Mouse (Mus musculus) CH12F3 (cell line): ENCODE data around the gene Rasgef1b.

ENCODE experiments used
- in situ Hi-C: fragments of 300-500 bp; cut with MboI; formaldehyde crosslinking; loops from 2 replicates; pipeline ENCODE4 v1.14.3; 2020; ENCODE audit warnings: low sequenced_read_pairs

The Rasgef1b gene

DNA sequence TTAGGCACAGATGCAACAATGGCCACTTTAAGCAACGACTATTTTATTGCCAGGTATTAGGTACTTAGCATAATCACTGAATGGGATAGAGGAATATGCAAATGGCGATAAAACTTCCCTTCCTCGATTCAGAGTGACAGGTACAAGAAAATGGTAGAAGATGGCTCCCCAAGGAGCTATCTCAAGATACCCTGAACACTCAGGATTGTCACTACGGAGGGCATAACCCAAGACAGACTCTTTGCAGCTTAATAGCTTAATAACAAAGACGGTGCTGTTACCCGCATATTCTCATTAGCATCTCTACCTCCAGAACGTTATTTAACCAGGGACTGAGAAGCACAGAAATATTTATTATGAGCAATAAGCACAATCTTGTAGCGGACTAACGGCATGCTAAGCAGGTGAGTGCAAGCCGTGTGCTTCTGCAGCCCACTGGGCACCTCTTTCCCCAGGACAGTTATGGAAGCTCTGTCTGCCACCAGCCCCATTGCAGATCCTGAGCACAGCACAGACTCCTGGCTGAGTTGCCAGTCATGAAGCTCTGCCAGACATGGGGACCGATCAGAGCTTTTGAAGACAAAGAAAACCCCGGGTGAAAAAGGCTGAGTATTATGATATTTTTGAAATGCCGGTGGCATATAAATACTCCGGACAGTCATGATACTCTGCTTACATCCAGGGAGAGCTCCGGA, 122.6 kb downstream of the Rasgef1b start:
- in situ Hi-C loops: no loop called here

DNA sequence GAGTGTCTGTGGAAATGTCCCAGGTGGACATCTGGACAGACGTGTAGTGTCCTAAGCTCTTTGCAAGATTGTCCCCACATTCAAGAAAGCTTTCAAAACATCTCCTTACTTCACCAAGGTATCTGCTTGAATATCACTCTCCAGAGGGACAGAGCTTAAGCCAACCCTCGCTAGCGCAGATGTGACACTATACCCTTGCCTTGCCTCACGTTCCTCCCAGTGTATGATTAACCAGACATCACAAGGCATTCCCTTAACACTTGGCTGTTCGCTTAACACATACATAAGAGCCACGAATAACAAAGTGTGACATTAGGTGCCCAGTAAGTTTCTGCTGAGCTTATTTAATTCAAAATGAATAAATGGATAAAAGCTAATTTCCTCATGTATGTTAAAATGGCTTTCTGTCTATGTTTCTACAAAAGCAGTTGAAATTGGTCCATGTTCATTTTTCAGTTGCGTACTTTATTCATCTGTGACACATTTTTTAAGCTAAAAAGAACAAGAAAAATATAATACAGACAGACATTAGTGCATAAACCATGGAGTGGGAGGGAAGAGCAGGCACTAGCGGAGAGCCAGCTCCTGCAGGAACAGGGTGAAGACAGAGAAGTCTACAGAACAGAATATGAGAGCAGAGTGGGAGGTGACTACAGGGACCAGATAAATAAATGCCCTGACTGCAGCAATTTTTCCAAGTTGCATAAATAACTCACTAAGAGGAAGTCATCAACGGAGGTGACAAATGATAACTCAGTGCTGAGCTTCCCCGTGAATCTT, 126.4 kb downstream of the Rasgef1b start:
- in situ Hi-C loops: no loop called here

DNA sequence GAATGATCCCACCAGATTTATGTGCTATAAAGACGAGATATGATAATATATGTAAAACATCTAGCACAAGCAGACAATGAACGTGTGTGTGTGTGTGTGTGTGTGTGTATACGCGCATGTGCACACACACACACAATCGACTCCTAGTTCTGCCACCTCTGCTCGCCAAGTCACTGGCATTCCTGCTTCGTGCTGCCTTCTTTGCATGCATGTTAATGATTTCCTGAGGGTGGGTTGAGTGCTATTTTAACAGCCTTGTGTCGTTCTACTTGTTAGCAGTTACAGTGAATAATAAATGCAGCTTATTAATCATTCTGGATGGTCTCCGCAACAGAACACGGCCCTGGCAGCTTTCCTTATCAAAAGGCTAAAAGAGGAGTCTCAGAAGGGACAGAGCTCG, 129.5 kb downstream of the Rasgef1b start:
- in situ Hi-C loops: no loop called here

DNA sequence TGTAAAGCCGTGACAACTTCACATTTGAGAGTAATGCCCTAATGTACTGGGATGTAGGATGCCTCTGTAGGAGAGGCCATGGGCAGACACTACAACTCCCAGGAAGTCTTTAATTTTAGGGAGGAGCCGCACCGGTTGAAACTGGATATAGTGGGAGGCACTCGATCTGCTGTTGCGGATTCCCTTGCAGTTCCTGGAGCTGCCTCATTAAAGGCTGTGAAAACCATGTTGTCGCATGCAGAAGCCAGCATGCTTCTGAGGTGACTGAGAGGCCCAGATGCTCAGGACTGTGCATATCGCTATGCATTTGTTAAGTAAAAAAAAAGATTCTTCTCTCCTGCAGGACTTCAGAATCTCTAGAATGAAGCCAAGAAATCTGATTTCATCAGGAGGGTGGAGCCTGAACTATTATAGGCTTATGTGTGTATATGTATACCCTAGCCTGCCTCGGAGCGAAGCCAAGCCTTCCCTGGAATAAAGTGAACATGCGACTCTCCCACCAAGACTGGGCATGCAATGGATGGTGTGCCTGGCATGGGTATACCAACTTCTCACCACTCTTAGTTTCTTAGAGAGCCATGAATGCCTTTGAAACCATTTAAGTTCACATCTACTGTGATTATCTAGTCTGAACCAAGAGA, 130.3 kb downstream of the Rasgef1b start:
- in situ Hi-C loops: no loop called here

DNA sequence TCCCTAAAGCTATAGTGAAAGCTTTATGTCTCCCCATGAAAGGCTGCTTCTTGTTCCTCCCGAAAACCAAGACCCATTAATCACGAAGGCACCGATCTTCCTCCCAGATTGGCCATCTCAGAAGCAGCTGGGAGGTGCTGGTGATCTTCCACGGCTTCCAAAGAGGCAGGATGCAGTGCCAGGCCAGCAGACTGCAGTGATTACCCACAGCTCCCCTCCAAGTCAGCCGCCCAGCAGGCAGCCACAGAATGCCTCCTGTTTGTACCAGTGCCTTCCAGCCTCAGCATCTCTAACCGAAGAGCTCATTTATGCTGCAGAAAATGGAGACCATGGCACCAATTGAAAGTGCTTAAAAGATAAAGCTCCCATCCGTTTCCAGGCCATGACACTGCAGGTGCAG, 131.2 kb downstream of the Rasgef1b start:
- in situ Hi-C loops: no loop called here

DNA sequence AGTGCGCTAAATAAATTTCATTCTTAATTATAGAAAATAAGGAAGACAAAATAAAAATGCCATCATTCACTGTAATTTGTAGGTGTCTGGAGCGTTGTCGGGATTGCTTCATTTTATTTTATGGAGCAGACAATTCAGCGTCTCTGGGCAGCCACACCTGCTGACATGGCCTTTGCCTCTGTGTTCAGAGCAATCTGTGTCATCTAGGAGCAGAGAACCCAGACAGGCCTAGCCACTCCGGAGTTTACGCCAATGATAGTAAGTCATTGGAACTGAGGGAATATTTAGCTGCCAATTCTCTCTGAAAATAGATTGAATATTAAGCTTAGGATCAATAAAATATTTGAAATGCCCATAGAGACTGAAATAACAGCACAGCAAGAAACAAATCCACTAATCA, 137.5 kb downstream of the Rasgef1b start:
- in situ Hi-C loops: no loop called here

DNA sequence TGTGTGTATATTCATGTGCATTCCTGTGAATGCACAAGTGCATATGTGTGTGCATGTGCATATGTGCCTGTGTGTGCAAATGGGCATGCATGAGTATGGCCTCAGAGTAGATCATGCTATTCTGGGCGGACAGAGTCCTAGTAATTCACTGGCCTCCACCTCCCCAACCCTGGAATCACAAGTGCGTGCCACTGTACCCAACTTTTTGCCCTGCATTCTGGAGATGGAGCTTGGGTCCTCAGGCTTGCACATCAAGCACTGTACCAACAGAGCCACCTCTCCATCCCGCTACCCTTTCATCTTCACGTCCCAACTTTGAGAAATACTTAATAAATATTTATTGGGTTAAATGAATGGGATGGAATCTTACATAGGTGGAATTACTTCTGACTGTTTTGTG, 138.3 kb downstream of the Rasgef1b start:
- in situ Hi-C loops: no loop called here

DNA sequence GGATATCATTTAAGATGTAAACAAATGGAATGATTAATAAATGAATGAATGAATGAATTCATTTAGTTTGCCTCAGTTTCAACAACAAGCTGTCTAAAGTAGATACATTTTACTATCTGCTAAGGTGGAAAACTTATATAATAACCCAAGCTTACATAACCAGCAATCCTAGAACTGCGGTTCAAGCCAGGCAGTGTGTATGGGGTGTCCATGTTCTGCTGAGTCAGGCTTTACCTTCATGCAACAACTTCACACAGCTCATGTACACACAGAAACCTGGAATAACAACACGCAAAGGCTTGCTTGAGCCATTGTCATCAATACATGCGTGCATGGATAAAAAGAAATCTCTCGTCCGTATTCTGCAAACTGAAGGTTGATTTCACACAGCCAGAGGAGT, 140.9 kb downstream of the Rasgef1b start:
- in situ Hi-C loops: no loop called here

DNA sequence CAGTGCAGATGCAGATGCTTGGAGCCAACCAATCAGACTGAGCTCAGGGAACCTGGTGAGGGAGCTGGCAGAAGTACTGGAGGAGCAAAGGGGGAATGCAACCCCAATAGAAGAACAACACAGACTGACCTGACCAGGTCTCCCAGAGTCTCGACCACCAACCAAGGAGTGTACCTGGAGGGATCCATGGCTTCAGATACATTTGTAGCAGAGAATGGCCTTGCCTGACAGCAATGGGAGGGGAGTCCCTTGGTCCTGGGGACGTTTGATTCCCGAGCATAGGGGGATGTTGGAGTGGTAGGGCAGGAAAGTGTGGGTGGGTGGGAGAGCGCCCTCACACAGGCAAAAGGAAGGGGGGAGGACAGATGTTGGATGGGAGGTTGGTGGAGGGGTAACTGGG, 141.3 kb downstream of the Rasgef1b start:
- in situ Hi-C loops: no loop called here

DNA sequence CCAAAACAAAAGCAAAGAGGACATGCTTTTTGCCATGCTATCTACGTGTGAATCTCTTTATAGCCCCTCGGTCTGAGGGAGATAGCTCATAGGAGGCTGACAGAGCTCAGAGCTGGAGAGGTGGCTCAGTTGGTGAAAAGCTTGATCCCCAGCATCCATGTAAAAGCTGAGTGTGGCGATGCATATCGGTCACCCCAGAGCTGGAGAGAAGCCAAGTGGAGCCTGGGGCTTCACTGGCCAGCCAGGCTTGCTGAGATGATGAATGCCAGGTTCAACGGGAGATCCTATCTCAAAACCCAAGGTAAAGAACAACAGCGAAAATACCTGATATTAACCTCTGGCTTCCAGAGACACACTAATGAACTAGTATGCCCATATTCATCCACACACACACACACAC, 142.6 kb downstream of the Rasgef1b start:
- in situ Hi-C loops: no loop called here

DNA sequence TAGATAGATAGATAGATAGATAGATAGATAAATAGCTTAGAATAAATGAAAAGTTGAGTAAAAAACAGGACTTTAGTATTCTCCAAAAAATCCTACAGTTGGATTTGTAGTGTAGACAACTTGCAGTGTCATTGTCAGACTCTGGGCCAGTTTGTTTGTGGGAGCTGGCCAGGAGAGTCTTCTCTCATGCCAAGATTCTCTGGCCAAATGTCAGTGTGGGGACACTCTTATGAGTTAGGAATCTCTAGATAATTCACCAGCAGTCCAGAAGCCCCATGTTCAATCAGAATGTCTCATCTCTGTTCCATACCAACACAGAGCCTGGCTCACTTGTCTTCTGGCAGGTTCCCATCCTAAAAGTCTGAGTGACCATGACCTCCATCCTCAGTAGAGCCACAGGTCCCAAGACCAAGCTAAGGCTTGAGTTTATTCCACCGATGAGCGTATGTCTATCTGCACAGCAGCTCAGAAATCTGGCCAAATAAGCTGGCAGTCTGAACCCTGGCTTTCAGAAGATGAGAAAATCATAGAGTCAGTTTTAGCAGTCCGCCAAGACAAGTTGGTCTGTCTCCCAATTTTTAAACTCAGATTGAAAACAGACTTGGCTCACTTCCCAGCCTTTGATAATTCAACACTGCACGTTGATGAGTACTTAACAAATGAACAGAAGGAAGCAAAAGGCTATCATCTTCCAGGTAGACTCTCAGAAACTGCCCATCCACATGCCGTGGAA, 143.5 kb downstream of the Rasgef1b start:
- in situ Hi-C loops: no loop called here

DNA sequence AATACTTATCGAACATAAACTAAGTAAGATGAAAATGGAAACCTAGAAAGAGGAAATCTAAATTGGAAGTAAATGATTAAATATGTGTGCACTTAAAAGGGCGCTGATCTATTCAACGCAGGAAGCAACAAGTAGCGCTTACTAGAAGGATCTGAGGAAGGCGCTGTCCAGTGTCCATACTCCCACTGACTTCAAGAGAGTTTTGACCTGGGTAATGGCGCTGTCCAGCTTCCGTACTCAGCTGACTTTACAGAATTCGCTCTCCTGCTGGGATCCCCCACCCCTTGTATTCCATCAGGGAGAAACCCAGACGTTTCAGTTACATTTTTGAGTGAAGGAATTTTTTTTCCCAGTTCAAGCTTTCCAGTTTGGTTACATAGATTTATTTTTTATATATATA, 144.6 kb downstream of the Rasgef1b start:
- in situ Hi-C loops: no loop called here

DNA sequence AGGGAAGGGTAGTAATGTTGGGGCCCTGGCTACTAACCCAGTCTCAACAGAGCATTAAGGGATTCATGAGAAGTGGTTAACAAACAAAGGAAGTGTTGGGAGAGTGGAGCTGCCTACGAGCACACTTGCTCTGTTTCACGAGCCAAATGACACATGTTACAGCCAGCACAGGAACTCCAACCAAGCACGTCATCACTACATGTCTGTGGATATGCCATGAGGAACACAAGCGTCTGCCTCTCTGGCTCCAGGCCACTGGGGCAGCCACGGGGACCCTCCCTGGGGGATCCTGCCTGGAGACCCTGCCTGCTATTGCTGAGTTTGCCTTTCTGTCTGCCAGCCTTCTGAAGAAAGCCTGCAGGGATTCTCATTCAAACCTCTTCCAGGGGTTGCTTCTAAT, 146.8 kb downstream of the Rasgef1b start:
- in situ Hi-C loops: no loop called here

DNA sequence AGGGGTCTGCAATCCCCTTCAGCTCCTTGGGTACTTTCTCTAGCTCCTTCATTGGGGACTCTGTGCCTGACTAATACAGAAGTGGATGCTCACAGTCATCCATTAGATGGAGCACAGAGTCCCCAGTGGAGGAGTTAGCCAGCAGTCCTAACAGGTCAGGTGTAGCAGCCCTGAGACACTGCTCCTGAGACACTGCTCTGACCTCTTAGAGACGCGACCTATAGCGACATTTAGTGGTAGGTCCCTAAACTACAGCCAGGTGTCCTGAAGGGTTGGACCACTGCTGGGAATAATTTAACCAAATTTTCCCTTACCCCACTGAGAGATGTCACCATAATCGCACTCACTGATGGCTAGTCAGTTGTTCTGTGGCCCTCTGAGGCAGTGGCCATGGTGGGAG, 150.2 kb downstream of the Rasgef1b start:
- in situ Hi-C loops: no loop called here

DNA sequence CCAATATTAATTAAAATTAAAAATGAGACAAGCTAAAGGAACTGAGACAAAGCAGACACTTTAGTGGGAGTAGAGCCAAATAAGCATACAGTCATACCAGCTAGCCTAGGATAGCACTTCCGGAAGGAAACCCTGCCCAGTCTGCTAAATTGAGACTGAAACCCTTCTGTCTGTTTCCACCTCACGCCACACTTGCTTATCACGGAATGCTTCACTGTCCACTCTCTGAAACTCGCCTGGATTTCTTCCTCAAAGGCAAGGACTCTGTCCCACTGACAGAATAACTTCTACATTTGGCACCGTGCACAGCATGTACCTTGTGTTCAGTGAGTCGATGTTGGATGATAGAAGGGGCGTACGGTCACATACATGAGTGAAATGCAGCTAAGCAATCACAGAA, 153.0 kb downstream of the Rasgef1b start:
- in situ Hi-C loops: no loop called here

DNA sequence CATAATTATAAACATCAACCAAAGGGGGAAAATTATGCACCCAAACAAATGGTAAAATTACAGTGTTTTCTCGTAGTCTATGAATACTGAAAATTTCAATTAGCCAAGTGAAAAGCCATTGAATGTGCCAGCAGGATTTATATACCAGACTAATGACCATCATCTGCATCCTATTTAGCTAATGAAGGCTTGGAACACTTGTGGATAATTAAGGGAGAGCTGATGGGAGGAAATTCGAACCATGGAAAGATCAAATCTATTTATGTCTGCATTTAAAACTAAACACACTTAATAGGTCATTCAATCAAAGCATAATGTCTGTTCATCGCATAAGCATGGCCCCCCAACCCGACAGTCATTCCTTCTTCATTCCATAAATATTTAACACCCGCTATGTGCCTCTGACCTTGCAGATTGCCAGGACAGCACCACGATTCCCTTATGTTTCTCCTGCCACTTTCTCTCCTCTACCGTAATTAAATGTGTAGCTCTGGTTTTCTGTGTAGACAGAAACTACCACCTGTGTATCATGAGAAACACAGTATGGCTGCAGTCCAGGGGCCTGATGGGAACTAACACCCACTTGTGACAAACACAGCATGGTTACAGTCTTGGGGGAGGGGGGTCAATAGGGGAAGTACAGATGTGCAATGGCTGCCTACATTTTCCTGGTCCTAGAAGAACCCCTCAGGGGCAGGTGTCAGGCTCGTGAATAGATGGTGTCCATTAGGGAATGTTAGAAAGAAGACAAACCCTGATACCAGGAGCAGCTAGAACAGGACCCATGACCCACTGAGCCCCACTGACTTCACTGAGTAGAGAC, 164.2 kb downstream of the Rasgef1b start:
- in situ Hi-C loops: loop anchor here (25.0 kb wide), 1 partner anchor 302 kb away; no protein-coding TSS in a partner anchor

DNA sequence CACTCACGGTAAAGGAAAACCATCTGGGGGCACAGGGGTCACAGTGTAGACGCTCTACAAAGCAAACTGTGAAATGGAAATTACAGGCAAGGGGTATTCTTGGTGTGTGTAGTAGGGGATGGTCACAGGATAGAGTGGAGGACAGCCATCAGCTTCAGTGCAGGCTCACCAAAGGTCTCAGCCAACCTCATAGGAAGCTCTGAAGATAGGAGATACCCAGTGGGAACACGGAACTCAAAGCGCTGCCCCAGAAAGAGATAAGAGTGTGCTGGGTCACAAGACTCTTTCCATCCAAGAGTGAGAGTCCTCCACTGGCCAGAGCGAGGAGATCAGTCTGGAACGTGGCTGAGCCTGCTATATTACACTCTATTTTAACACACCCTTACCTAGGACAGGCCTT, 166.8 kb downstream of the Rasgef1b start:
- in situ Hi-C loops: loop anchor here (25.0 kb wide), 1 partner anchor 300 kb away; no protein-coding TSS in a partner anchor

DNA sequence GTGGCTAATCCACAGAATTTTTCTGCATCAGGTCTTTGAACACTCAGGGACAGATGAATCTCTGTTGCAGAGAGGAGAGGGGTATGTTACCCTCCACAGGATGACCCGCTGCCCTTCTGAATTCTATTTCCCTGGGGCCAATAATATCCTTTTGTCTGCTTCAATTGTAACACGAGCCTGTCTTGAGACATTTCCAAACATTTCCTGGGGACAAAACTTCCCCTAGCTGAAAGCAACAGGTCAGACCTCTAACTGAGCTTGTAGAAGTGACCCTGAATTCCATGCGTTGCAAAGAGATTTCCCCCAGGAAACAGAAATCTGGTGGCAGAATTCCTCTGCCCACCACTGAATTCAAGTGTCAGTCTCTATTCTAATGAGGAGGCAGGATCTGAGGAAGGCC, 169.1 kb downstream of the Rasgef1b start:
- in situ Hi-C loops: loop anchor here (25.0 kb wide), 1 partner anchor 298 kb away; no protein-coding TSS in a partner anchor

DNA sequence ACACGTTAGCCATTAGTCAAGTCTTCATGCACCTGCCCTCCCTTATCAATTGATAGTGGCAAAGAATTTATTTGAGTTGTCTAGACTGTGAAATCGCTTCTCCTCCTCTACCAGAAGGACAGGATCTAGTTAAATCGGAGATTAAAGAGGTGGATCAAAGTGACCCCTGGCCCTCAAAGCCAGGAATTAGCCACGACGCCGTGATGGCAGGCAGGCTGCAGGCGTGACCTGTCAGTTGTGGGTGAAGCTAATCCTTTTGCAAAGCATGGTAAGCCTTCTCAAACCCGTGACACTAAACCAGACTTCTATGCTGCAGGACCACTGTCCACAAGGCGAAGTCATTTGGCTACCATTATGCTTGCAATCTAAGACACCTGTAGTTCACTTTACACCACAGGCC, 170.6 kb downstream of the Rasgef1b start:
- in situ Hi-C loops: loop anchor here (25.0 kb wide), 1 partner anchor 296 kb away; no protein-coding TSS in a partner anchor

DNA sequence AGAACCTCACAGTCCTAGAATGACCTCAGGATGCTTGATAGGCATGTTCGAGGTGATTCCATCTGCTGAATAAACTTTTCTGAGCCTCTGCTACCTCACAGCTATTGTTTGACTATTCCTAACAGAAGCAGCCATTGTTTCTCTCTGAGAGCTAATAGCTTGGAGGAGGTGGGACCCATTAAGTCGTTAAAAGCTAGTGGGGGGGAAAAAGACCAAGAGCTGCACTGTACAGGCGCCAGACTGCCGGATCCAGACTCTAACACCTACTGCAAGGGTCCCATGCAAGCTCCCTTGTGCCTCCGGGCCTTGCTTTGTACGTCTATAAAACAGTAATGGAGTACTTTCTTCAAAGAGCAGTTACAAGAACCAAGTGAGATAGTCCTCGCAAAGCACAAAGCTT, 176.2 kb downstream of the Rasgef1b start:
- in situ Hi-C loops: loop anchor here (25.0 kb wide), 1 partner anchor 290 kb away; no protein-coding TSS in a partner anchor
